Mouse (Mus musculus) heart, embryonic 12.5 days (tissue): ENCODE results near the gene Pradc1. TPM values are rescaled to one million over a fixed set of nuclear protein-coding genes. Genes with fewer than 3 reads are reported as not detected.
"Not testable (repeated sequence)": the region's sequence is repeated elsewhere in the genome, so short reads cannot be mapped to it uniquely, and the experiment has no call there.

Experiments
- ATAC-seq: fragments of 200-750 bp; cut with Nextera tagmentation; 2 replicates; pipeline ENCODE4 v1.8.0; 2017; ENCODE audit warnings: moderate TSS enrichment, moderate library complexity; ENCODE audit not compliant: insufficient number of reproducible peaks, low FRiP score
- H3K27ac ChIP-seq: fragments of 300-500 bp; sonication (generic); 2 replicates; pipeline ENCODE4 v1.5.1; 2016; ENCODE audit warnings: mild to moderate bottlenecking, moderate library complexity; ENCODE audit not compliant: poor library complexity, severe bottlenecking
- H3K27me3 ChIP-seq: fragments of 300-500 bp; sonication (generic); replicated peaks from 2 replicates; pipeline ENCODE4 v1.6.1; 2016; ENCODE audit warnings: mild to moderate bottlenecking, moderate library complexity
- H3K36me3 ChIP-seq: fragments of 300-500 bp; sonication (generic); 2 replicates; pipeline ENCODE4 v1.6.1; 2016; ENCODE audit warnings: mild to moderate bottlenecking, moderate library complexity
- H3K4me1 ChIP-seq: fragments of 300-500 bp; sonication (generic); replicated peaks from 2 replicates; pipeline ENCODE4 v1.6.1; 2016; ENCODE audit warnings: mild to moderate bottlenecking
- H3K4me2 ChIP-seq: fragments of 300-500 bp; sonication (generic); 2 replicates; pipeline ENCODE4 v1.6.1; 2016; ENCODE audit warnings: mild to moderate bottlenecking, moderate library complexity
- H3K4me3 ChIP-seq: fragments of 300-500 bp; sonication (generic); 2 replicates; pipeline ENCODE4 v1.5.1; 2016; ENCODE audit warnings: mild to moderate bottlenecking
- H3K9ac ChIP-seq: fragments of 300-500 bp; sonication (generic); 2 replicates; pipeline ENCODE4 v1.6.1; 2016; ENCODE audit warnings: mild to moderate bottlenecking, moderate library complexity
- H3K9me3 ChIP-seq: fragments of 300-500 bp; sonication (generic); replicated peaks from 2 replicates; pipeline ENCODE4 v1.6.1; 2016; ENCODE audit warnings: mild to moderate bottlenecking, moderate library complexity
- WGBS: fragments of 180-500 bp; shearing (Covaris S2); methylation state at CpG from one replicate; pipeline ENCODE4 v1.1.7; 2016; 5-methylcytosine and 5-hydroxymethylcytosine counted together
- polyA plus RNA-seq: library from polyadenylated mRNA; unstranded; fragments of >200 nt; fragmentation: Nextera tagmentation; extraction: Ambion mirVana; gene quantifications from 2 replicates; pipeline ENCODE4 v1.2.1, GENCODE M21; 2016

Pradc1 gene
- polyA plus RNA-seq, 1 experiment from 2014 or later = 37.1 TPM

DNA sequence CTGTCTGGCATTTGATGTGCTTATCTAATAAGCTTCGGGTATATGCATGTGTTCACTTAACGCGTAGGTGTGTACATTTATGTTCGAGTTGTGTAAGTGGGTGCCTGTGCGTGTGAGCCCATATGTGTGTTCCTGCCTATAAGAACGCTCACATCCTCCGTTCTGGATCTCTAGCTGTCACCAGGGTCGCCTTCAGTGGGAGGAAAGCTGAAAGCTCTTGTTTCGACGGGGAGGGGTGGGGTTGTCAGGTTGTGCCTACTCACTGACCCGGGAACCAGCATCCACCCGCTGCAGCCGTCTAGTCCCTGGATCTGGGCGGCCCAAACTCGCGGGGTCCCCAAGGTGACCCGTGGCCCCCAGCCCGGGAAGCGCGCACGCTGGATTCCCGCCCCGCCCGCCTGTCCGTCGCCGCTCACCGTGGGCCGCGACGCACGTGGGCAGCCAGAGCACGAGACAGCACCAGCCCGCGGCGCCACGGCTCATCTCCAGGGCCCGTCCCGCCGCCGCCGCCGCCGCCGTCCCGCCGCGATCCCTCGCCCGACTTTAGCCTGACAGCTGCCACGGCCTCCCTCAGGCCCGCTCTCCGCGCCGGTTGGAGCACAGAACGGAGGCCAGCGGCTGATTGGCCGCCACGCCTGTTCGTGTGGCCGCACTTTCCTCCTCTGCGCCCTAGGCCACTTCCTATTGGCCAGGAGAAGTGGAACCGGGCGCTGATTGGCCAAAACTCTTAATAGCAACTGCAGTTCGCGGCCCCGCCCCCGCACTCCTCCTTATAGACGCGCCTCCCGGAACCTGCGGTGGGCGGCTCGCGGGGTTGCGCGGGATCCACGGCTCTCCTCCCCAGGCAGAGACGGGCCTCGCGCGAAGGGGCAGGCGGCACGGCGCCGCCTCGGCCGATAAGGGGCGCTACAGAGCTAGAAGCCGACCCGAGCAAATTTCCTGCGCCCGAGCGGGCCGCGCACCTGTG is 790 bp downstream of the Pradc1 start, which contains the start of gene Cct7:
Gene Cct7, plus strand, starts transcription at position 818 of the 967 bp plus-strand sequence.
- Histone ChIP-seq H3K9ac (peak within 1 kb of the TSS; percentile 94), H3K9me3 (no peaks in the 10 kb centered on the region), H3K4me1 (peaks cover 33% of the 10 kb centered on the region), H3K4me2 (peak within 1 kb of the TSS; percentile 96), H3K27ac (peak within 1 kb of the TSS; percentile 93), H3K36me3 (peaks cover 19% of the 10 kb centered on the region), H3K4me3 (peak within 1 kb of the TSS; percentile 80), H3K27me3 (no peaks in the 10 kb centered on the region)
- 2% methylated on average over 95 of the region's 96 CpGs for WGBS
- peak; percentile 96 for ATAC-seq

- Histone ChIP-seq H3K9ac (peak overlapping the region; percentile 94; the same call in 1 of the 2 replicates), H3K4me1 (peaks cover 28% of the 10 kb centered on the region), H3K4me3 (peak overlapping the region; percentile 80), H3K36me3 (peaks cover 27% of the 10 kb centered on the region), H3K4me2 (peak overlapping the region; percentile 96)
- H3K27ac ChIP-seq, H3K9me3 ChIP-seq, H3K27me3 ChIP-seq, ATAC-seq: not testable (repeated sequence)
- WGBS = 57% methylated on average over 1 of the region's 1 CpGs
Measured at GRCm38 (mm10) chr6:85450140-85450539, 1.6 kb downstream of the Pradc1 start.

GRCm38 (mm10) chr6:85447351-85447750 is 4.4 kb downstream of the Pradc1 start:
- Histone ChIP-seq H3K27ac (no peak overlapping the region), H3K4me1 (peaks cover 15% of the 10 kb centered on the region), H3K9ac (no peak overlapping the region), H3K27me3 (no peaks in the 10 kb centered on the region), H3K4me3 (no peak overlapping the region), H3K4me2 (no peak overlapping the region), H3K9me3 (no peaks in the 10 kb centered on the region), H3K36me3 (peaks cover 47% of the 10 kb centered on the region)
- ATAC-seq = no peak
- 81% methylated on average over 6 of the region's 6 CpGs for WGBS

DNA sequence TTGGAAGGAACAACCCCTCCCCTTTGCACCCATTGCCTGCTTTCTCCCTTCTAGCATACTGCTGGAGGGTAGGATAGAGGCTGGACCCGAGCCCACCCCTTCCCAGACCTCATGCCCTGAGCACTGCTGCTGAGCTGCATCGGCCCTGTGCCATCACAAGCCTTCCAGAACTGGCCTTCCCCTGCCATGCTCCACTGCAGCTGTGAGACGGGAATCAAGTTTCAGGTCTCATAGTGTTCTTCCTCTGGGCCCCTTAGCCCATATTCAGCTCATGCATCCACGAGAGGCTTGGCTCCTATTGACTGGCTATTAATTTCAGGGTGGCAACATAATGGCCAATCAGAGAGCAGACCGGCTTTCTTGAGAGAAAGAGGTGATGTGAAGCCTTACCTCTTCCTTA is 6.5 kb downstream of the Pradc1 start:
- Histone ChIP-seq H3K36me3 (peaks cover 68% of the 10 kb centered on the region), H3K27me3 (no peaks in the 10 kb centered on the region)
- 84% methylated on average over 5 of the region's 5 CpGs for WGBS

GRCm38 (mm10) chr6:85444266-85444965 is 7.4 kb downstream of the Pradc1 start:
- 76% methylated on average over 8 of the region's 8 CpGs for WGBS
- peaks cover 76% of the 10 kb centered on the region for H3K36me3 ChIP-seq
- no peak overlapping the region for H3K27ac ChIP-seq
- H3K4me2 ChIP-seq = no peak overlapping the region
- no peaks in the 10 kb centered on the region for H3K27me3 ChIP-seq
- ATAC-seq = no peak
- H3K4me3 ChIP-seq = no peak overlapping the region
- peaks cover 14% of the 10 kb centered on the region for H3K4me1 ChIP-seq
- H3K9ac ChIP-seq = no peak overlapping the region
- H3K9me3 ChIP-seq = no peaks in the 10 kb centered on the region

More for the DNA sequence above, 6.5 kb downstream of the Pradc1 start:
- no peak for ATAC-seq
- no peak overlapping the region for H3K4me3 ChIP-seq
- H3K4me1 ChIP-seq = peaks cover 16% of the 10 kb centered on the region
- no peaks in the 10 kb centered on the region for H3K9me3 ChIP-seq
- no peak overlapping the region for H3K27ac ChIP-seq
- no peak overlapping the region for H3K9ac ChIP-seq
- no peak overlapping the region for H3K4me2 ChIP-seq

GRCm38 (mm10) chr6:85443488-85444233 is 8.1 kb downstream of the Pradc1 start:
- H3K4me1 ChIP-seq = peaks cover 14% of the 10 kb centered on the region
- H3K9me3 ChIP-seq = no peaks in the 10 kb centered on the region
- no peak for ATAC-seq
- no peak overlapping the region for H3K4me3 ChIP-seq
- H3K4me2 ChIP-seq = no peak overlapping the region
- peaks cover 84% of the 10 kb centered on the region for H3K36me3 ChIP-seq
- no peak overlapping the region for H3K27ac ChIP-seq
- no peaks in the 10 kb centered on the region for H3K27me3 ChIP-seq
- H3K9ac ChIP-seq = no peak overlapping the region
- WGBS = 89% methylated on average over 3 of the region's 3 CpGs

GRCm38 (mm10) chr6:85441142-85441541 is 10.6 kb downstream of the Pradc1 start:
- Histone ChIP-seq H3K4me2 (no peak overlapping the region), H3K36me3 (peaks cover 72% of the 10 kb centered on the region), H3K27me3 (no peaks in the 10 kb centered on the region), H3K4me3 (no peak overlapping the region), H3K4me1 (peaks cover 17% of the 10 kb centered on the region), H3K27ac (no peak overlapping the region), H3K9me3 (no peaks in the 10 kb centered on the region), H3K9ac (no peak overlapping the region)
- 86% methylated on average over 4 of the region's 4 CpGs for WGBS
- ATAC-seq = no peak

DNA sequence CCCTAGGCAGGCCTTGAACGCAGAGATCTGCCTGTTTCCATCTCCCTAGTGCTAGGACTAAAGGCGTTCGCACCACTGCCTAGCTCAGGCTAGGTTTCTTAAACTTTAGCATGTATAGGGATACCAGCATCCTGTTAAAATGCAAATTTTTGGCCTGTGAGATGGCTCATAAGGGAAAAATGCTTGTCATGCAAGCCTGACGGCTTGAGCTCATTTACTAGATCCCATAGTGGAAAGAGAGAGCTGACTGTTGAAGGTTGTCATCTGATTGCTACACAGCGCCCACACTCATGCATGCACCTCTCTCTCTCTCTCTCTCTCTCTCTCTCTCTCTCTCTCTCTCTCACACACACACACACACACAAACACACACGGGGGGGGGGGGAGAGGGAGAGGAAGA is 15.1 kb downstream of the Pradc1 start:
- WGBS = 74% methylated on average over 5 of the region's 6 CpGs
- no peaks in the 10 kb centered on the region for H3K27me3 ChIP-seq
- no peak overlapping the region for H3K9ac ChIP-seq
- H3K27ac ChIP-seq = no peak overlapping the region
- peaks cover 18% of the 10 kb centered on the region; the same call in 1 of the 2 replicates for H3K4me1 ChIP-seq
- ATAC-seq = no peak
- peaks cover 35% of the 10 kb centered on the region for H3K36me3 ChIP-seq
- H3K9me3 ChIP-seq = no peaks in the 10 kb centered on the region
- no peak overlapping the region for H3K4me2 ChIP-seq
- H3K4me3 ChIP-seq = no peak overlapping the region

- Histone ChIP-seq H3K9ac (no peak overlapping the region), H3K27ac (no peak overlapping the region), H3K9me3 (no peaks in the 10 kb centered on the region), H3K27me3 (no peaks in the 10 kb centered on the region), H3K4me2 (no peak overlapping the region), H3K4me1 (peaks cover 18% of the 10 kb centered on the region; the same call in 1 of the 2 replicates), H3K36me3 (peaks cover 31% of the 10 kb centered on the region), H3K4me3 (no peak overlapping the region)
- no peak for ATAC-seq
- 67% methylated on average over 1 of the region's 1 CpGs for WGBS
Measured at GRCm38 (mm10) chr6:85436204-85436603, 15.6 kb downstream of the Pradc1 start.

DNA sequence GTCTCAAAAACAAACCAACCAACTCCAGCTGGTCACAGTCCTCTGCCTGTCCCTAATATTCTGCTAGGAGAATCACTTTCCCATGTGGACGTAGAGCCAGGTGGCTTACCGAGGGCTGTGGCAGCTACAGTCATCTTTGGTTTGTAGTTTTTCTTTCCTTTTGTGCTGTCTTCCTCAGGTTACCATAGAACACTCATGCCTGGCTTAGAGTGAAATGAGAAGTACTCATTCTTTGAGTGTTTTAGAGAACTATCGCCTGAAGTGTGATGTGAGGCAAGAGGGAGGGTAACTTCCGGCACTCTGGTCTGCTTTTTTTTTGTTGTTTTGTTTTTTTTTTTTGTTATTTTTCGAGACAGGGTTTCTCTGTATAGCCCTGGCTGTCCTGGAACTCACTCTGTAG is 17.9 kb downstream of the Pradc1 start:
- WGBS = 86% methylated on average over 5 of the region's 5 CpGs
- Histone ChIP-seq H3K9ac (no peak overlapping the region), H3K27ac (no peak overlapping the region)

More for the DNA sequence above, 17.9 kb downstream of the Pradc1 start:
- peaks cover 8% of the 10 kb centered on the region for H3K36me3 ChIP-seq
- H3K4me1 ChIP-seq = 0 out of 2 replicates have a peak, but pooled peaks cover 12% of the 10 kb centered on the region
- no peak overlapping the region for H3K4me3 ChIP-seq
- H3K4me2 ChIP-seq = no peak overlapping the region
- ATAC-seq = no peak
- no peaks in the 10 kb centered on the region for H3K9me3 ChIP-seq
- H3K27me3 ChIP-seq = peaks cover 5% of the 10 kb centered on the region; the same call in 1 of the 2 replicates
